Mouse (Mus musculus): ENCODE measurements around the gene Ctso. TPM values are rescaled to one million over a fixed set of nuclear protein-coding genes. Genes with fewer than 3 reads are reported as not detected.

Gene Ctso
- polyA plus RNA-seq, 1 experiment from 2014 or later, result 8.5 TPM

DNA sequence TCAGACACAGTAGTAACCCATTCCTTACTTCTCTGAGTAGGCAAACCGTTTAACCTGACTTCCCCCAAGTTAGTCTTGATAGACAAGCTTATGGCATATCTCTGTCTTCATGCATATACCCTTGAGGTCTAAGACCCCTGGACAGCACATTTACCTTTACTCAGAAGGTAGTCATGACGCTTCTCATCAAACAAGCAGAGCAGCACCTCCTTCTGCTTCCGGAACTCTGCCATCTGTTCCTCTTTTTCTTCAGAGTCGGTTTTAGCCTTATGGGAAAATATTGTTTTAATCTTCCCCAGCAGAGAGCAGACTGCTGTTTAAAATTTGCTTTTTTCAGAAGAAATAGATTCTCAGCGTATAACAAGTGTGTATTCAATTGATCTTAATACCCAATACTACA lies 31.4 kb downstream of the Ctso start:
- WGBS, result 79% methylated on average over 5 of the region's 5 CpGs
- Histone ChIP-seq H3K4me1 (no peaks in the 10 kb centered on the region), H3K4me3 (no peak overlapping the region), H3K4me2 (no peak overlapping the region), H3K27ac (no peak overlapping the region), H3K36me3 (ENCODE audit: poor library complexity, severe bottlenecking) (no peaks in the 10 kb centered on the region), H3K27me3 (no peaks in the 10 kb centered on the region), H3K9me3 (replicated peaks) (no peaks in the 10 kb centered on the region), H3K9ac (no peak overlapping the region)
- ATAC-seq, result no peak

DNA sequence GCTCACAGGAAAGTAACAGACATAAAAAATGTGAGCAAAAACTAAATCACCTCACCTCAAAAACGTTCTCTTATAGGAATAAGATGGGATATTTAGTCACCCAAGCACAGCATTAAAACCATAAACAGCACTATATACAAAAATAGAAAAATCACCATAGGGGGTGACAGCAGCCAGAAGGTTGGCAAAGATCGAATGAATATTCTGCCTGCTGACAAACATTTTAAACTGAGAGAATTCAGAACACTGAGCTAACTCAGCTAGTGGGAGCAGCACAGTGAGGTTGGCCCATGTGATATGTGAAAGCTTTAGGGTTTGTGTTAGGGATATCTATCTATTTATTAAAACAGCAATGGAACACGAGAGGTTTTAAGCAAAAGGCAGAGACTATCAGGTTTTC lies 32.2 kb downstream of the Ctso start:
- H3K4me1 ChIP-seq, result no peaks in the 10 kb centered on the region
- H3K9me3 ChIP-seq (replicated peaks), result no peaks in the 10 kb centered on the region
- no peak overlapping the region for H3K4me3 ChIP-seq
- H3K9ac ChIP-seq, result no peak overlapping the region
- no peak overlapping the region for H3K27ac ChIP-seq
- H3K36me3 ChIP-seq (ENCODE audit: poor library complexity, severe bottlenecking), result no peaks in the 10 kb centered on the region
- no peaks in the 10 kb centered on the region for H3K27me3 ChIP-seq
- no peak overlapping the region for H3K4me2 ChIP-seq
- 72% methylated on average over 3 of the region's 3 CpGs for WGBS
- no peak for ATAC-seq

GRCm38 (mm10) chr3:81975607-81976006 lies 43.2 kb downstream of the Ctso start:
- no peak overlapping the region for H3K4me2 ChIP-seq
- no peaks in the 10 kb centered on the region for H3K9me3 ChIP-seq (replicated peaks)
- H3K27me3 ChIP-seq, result no peaks in the 10 kb centered on the region
- H3K9ac ChIP-seq, result no peak overlapping the region
- no peak overlapping the region for H3K4me3 ChIP-seq
- ATAC-seq, result no peak
- WGBS, result 77% methylated on average over 4 of the region's 4 CpGs
- no peak overlapping the region for H3K27ac ChIP-seq
- no peaks in the 10 kb centered on the region for H3K4me1 ChIP-seq
- H3K36me3 ChIP-seq (ENCODE audit: poor library complexity, severe bottlenecking), result no peaks in the 10 kb centered on the region

DNA sequence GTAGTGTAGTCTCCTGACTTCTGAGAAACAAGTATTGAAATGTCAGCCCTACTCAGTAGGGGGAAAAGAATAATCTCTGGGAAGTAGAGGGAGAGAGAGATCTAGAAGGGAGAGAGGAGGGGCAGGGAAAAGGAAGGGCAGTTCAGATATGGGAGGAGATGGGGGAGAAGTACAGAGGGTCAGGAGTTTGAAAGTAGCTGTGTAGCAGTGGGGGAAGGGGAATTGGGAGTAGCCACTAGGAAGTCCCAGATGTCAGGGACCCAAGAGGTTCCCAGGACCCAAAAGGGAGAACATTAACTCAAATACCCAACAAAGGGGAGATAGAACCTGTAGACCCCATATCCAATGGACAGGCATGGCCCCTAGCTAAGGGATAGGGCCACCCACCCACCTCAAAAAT lies 43.7 kb downstream of the Ctso start, which contains the start of gene Tdo2:
Tdo2 (minus strand) TSS at position 101 of the 400 bp plus-strand sequence.
- no peaks in the 10 kb centered on the region for H3K4me1 ChIP-seq
- no peaks in the 10 kb centered on the region for H3K9me3 ChIP-seq (replicated peaks)
- H3K9ac ChIP-seq, result no peak within 1 kb of the TSS
- no peak within 1 kb of the TSS for H3K4me2 ChIP-seq
- no peak within 1 kb of the TSS for H3K27ac ChIP-seq
- no peak within 1 kb of the TSS for H3K4me3 ChIP-seq
- H3K36me3 ChIP-seq (ENCODE audit: poor library complexity, severe bottlenecking), result no peaks in the 10 kb centered on the region
- no peak for ATAC-seq
- H3K27me3 ChIP-seq, result no peaks in the 10 kb centered on the region

GRCm38 (mm10) chr3:81981576-81981975 lies 49.2 kb downstream of the Ctso start:
- no peaks in the 10 kb centered on the region for H3K9me3 ChIP-seq (replicated peaks)
- H3K9ac ChIP-seq, result no peak overlapping the region
- H3K4me3 ChIP-seq, result no peak overlapping the region
- no peaks in the 10 kb centered on the region for H3K36me3 ChIP-seq (ENCODE audit: poor library complexity, severe bottlenecking)
- H3K4me1 ChIP-seq, result peaks cover 4% of the 10 kb centered on the region; the same call in 1 of the 2 replicates
- H3K27me3 ChIP-seq, result no peaks in the 10 kb centered on the region
- 94% methylated on average over 5 of the region's 5 CpGs for WGBS
- ATAC-seq, result no peak
- H3K27ac ChIP-seq, result no peak overlapping the region
- H3K4me2 ChIP-seq, result no peak overlapping the region

DNA sequence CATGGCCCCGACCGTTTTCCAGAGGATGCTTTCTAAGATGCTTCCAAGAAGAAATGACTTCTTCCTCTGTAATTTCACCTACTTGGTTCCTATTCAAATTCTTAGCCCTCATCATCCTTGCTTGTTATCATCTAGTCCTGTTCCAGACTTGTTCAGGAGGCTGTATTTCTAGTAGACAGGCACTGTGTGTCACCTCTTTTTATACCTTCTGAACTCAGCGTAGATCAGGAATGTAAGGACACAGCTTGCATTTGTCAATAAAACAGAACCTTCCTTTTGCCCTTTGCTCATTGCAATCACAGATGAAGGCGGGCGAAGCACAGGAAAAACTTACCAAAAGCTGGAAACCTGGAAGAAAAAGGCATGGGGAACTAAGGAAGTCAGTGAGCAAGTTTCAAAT lies 49.6 kb downstream of the Ctso start, which contains the start of gene Asic5:
Asic5 (plus strand) TSS at position 301 of the 400 bp plus-strand sequence.
- Histone ChIP-seq H3K27me3 (no peaks in the 10 kb centered on the region), H3K4me1 (peaks cover 4% of the 10 kb centered on the region; the same call in 1 of the 2 replicates), H3K9me3 (replicated peaks) (no peaks in the 10 kb centered on the region), H3K4me3 (no peak within 1 kb of the TSS), H3K9ac (no peak within 1 kb of the TSS), H3K27ac (no peak within 1 kb of the TSS), H3K36me3 (ENCODE audit: poor library complexity, severe bottlenecking) (no peaks in the 10 kb centered on the region), H3K4me2 (no peak within 1 kb of the TSS)
- ATAC-seq, result no peak
- WGBS, result 93% methylated on average over 5 of the region's 5 CpGs

DNA sequence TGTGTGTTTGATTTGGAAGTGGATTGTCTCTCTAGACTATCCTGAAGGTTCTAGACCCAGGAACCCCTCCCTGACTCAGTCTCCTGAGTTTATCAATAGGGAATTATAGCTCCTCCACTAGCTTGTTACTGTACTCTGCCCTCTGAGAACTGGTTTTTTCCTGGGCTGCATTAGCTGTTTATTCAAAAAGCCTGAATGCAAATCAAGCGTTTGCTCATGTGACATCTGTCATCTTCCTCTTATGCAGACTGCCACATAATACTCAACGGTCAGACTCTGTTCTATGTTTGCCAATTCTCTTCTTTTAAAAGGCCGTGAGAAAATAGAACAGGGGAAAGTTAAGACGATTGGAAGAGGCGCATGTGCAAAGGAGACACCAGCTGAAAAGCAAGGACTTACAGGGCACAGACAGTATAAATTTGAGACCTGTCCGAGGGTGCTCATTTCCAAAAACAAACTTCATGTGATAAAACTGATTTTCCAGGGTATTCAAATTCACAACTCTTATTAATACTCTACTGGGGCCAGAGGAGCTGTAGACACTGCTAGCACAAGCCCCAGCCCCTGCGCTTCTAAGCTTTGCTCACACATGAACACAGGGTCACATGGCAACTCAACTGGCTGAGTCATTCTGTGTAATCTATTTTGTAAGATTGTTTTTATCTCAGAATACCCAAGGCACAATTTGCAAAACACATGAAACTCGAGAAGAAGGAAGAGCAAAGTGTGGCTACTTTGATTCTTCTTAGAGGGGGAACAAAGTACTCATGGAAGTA lies 50.9 kb downstream of the Ctso start:
- WGBS, result 79% methylated on average over 8 of the region's 8 CpGs

DNA sequence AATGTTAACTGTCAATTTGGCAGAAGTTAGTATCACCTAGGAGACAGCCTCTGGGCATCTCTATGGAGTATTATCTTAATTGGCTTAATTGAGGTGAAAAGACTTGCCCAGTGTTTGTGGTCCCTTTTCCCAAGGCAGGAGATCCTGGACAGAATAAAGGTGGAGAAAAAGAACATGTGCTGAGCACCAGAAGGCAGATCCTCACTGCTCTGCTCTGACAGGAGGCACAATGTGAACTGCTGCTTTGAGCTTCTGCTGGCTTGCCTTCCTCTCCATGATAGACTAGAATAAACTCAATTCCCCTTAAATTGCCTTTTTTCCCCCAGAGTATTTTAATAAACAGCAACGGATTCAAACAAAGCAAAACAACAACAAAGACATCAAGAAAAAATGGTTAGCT lies 52.7 kb downstream of the Ctso start:
- H3K4me2 ChIP-seq, result no peak overlapping the region
- H3K27me3 ChIP-seq, result no peaks in the 10 kb centered on the region
- no peaks in the 10 kb centered on the region for H3K36me3 ChIP-seq (ENCODE audit: poor library complexity, severe bottlenecking)
- no peaks in the 10 kb centered on the region for H3K9me3 ChIP-seq (replicated peaks)
- no peak overlapping the region for H3K4me3 ChIP-seq
- WGBS, result 60% methylated on average over 1 of the region's 1 CpGs
- H3K27ac ChIP-seq, result no peak overlapping the region
- no peak overlapping the region for H3K9ac ChIP-seq
- peaks cover 4% of the 10 kb centered on the region; the same call in 1 of the 2 replicates for H3K4me1 ChIP-seq
- no peak for ATAC-seq

More for the DNA sequence above, 50.9 kb downstream of the Ctso start:
- H3K27me3 ChIP-seq, result no peaks in the 10 kb centered on the region
- H3K9ac ChIP-seq, result no peak overlapping the region
- no peak overlapping the region for H3K27ac ChIP-seq
- H3K4me1 ChIP-seq, result peaks cover 4% of the 10 kb centered on the region; the same call in 1 of the 2 replicates
- no peaks in the 10 kb centered on the region for H3K36me3 ChIP-seq (ENCODE audit: poor library complexity, severe bottlenecking)
- H3K9me3 ChIP-seq (replicated peaks), result no peaks in the 10 kb centered on the region
- H3K4me2 ChIP-seq, result no peak overlapping the region
- ATAC-seq, result no peak
- no peak overlapping the region for H3K4me3 ChIP-seq

GRCm38 (mm10) chr3:81986103-81986502 lies 53.7 kb downstream of the Ctso start:
- 98% methylated on average over 2 of the region's 2 CpGs for WGBS
- H3K4me1 ChIP-seq, result peaks cover 4% of the 10 kb centered on the region; the same call in 1 of the 2 replicates
- H3K27ac ChIP-seq, result no peak overlapping the region
- no peaks in the 10 kb centered on the region for H3K36me3 ChIP-seq (ENCODE audit: poor library complexity, severe bottlenecking)
- no peak for ATAC-seq
- no peak overlapping the region for H3K4me2 ChIP-seq
- H3K27me3 ChIP-seq, result no peaks in the 10 kb centered on the region
- H3K9ac ChIP-seq, result no peak overlapping the region
- H3K4me3 ChIP-seq, result no peak overlapping the region
- H3K9me3 ChIP-seq (replicated peaks), result no peaks in the 10 kb centered on the region

- no peaks in the 10 kb centered on the region for H3K9me3 ChIP-seq (replicated peaks)
- H3K4me3 ChIP-seq, result no peak overlapping the region
- no peak overlapping the region for H3K27ac ChIP-seq
- no peaks in the 10 kb centered on the region for H3K36me3 ChIP-seq (ENCODE audit: poor library complexity, severe bottlenecking)
- 95% methylated on average over 3 of the region's 3 CpGs for WGBS
- H3K4me2 ChIP-seq, result no peak overlapping the region
- no peaks in the 10 kb centered on the region for H3K27me3 ChIP-seq
- ATAC-seq, result no peak
- no peak overlapping the region for H3K9ac ChIP-seq
- H3K4me1 ChIP-seq, result peaks cover 4% of the 10 kb centered on the region; the same call in 1 of the 2 replicates
Observed at GRCm38 (mm10) chr3:81987628-81988027, 55.2 kb downstream of the Ctso start.

- Histone ChIP-seq H3K27ac (no peak overlapping the region), H3K4me2 (no peak overlapping the region), H3K36me3 (ENCODE audit: poor library complexity, severe bottlenecking) (no peaks in the 10 kb centered on the region), H3K9me3 (replicated peaks) (no peaks in the 10 kb centered on the region), H3K4me3 (no peak overlapping the region), H3K27me3 (no peaks in the 10 kb centered on the region), H3K9ac (no peak overlapping the region), H3K4me1 (peaks cover 4% of the 10 kb centered on the region; the same call in 1 of the 2 replicates)
- 46% methylated on average over 2 of the region's 2 CpGs for WGBS
- ATAC-seq, result no peak
Observed at GRCm38 (mm10) chr3:81989692-81990141, 57.3 kb downstream of the Ctso start.

DNA sequence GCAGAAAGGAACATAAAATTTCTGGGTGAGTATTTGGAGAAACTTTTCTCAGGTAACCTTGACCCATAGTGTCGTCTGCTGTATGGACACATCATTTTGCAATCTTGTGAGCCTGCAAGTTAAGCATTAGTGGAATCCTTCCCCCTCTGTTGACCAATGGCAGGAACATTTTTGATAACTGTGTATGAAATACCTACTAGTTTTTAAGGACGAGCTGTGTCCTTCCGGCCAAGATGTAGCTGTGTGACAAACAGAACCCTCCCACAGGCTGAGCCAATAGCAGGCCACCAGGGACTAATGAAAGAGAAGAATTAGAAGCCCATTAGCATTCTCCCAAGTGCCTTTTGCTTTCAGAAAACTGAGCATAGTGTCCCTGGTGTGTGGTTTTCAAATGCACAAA lies 58.1 kb downstream of the Ctso start:
- Histone ChIP-seq H3K27ac (no peak overlapping the region), H3K4me2 (no peak overlapping the region), H3K4me1 (no peaks in the 10 kb centered on the region), H3K9me3 (replicated peaks) (no peaks in the 10 kb centered on the region), H3K4me3 (no peak overlapping the region), H3K9ac (no peak overlapping the region), H3K36me3 (ENCODE audit: poor library complexity, severe bottlenecking) (no peaks in the 10 kb centered on the region), H3K27me3 (no peaks in the 10 kb centered on the region)
- WGBS, result 63% methylated on average over 3 of the region's 3 CpGs
- no peak for ATAC-seq

DNA sequence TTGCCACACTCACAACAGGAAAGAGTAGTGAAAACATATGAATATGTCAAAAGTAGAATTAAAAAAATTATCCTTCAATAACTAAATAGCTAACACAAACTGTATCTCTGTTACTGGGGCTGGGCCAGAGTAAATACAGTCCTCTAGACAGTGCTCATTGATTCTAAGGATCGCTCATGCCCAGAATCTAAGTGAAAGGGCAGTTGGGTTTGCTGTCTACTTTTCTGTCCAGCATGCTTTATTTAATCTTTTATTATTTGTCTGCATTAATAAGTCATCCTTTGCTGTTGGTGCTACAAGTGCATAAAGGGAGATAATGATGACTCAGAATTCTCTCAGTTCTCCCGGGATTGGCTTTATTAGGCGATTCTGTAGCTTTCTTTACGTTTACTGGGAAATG lies 63.0 kb downstream of the Ctso start:
- no peak overlapping the region for H3K9ac ChIP-seq

More for the DNA sequence above, 63.0 kb downstream of the Ctso start:
- Histone ChIP-seq H3K27me3 (no peaks in the 10 kb centered on the region), H3K27ac (no peak overlapping the region), H3K36me3 (ENCODE audit: poor library complexity, severe bottlenecking) (no peaks in the 10 kb centered on the region), H3K9me3 (replicated peaks) (no peaks in the 10 kb centered on the region), H3K4me2 (no peak overlapping the region), H3K4me1 (no peaks in the 10 kb centered on the region), H3K4me3 (no peak overlapping the region)
- 36% methylated on average over 4 of the region's 4 CpGs for WGBS
- no peak for ATAC-seq
